Mouse (Mus musculus): ENCODE measurements around the gene Zfp429. TPM values are rescaled to one million over a fixed set of nuclear protein-coding genes. Genes with fewer than 3 reads are reported as not detected.
"Not testable (repeated sequence)": the region's sequence is repeated elsewhere in the genome, so short reads cannot be mapped to it uniquely, and the experiment has no call there.

Gene Zfp429
- not detected in 2 replicates for polyA plus RNA-seq (2012; ENCODE audit: insufficient read depth, insufficient read length, low replicate concordance, missing spikeins)

- 2% methylated on average over 16 of the region's 16 CpGs for WGBS
- not testable (repeated sequence) for H3K27ac ChIP-seq (ENCODE audit: insufficient read depth, low read depth, low read length)
Observed at GRCm38 (mm10) chr13:67399183-67399903, at the start of gene Zfp429. Zfp429 (minus strand) TSS chr13:67399819.

GRCm38 (mm10) chr13:67437095-67437494 is 37.5 kb upstream of the Zfp429 start:
- not testable (repeated sequence) for H3K4me1 ChIP-seq (ENCODE audit: control insufficient read depth, insufficient read depth, low read length); H3K4me3 ChIP-seq (ENCODE audit: insufficient read depth, low read depth, low read length); H3K27ac ChIP-seq (ENCODE audit: insufficient read depth, low read depth, low read length)
- WGBS = 76% methylated on average over 1 of the region's 3 CpGs

More at GRCm38 (mm10) chr13:67399183-67399903, at the start of gene Zfp429:
- H3K4me1 ChIP-seq (ENCODE audit: control insufficient read depth, insufficient read depth, low read length) = not testable (repeated sequence)
- 0 out of 2 replicates have a peak, but pooled peaks have one; percentile 23 for TF ChIP-seq POLR2A (IDR thresholded peaks at IDR 0.05; ENCODE audit: insufficient read depth, low read depth, low read length)
- H3K4me3 ChIP-seq (ENCODE audit: insufficient read depth, low read depth, low read length) = peak within 1 kb of the TSS; percentile 99

GRCm38 (mm10) chr13:67428116-67428515 is 28.5 kb upstream of the Zfp429 start:
- no peak overlapping the region for H3K27ac ChIP-seq (ENCODE audit: insufficient read depth, low read depth, low read length)
- H3K4me1 ChIP-seq (ENCODE audit: control insufficient read depth, insufficient read depth, low read length) = no peaks in the 10 kb centered on the region
- 42% methylated on average over 3 of the region's 3 CpGs for WGBS
- TF ChIP-seq POLR2A (IDR thresholded peaks at IDR 0.05; ENCODE audit: insufficient read depth, low read depth, low read length) (no peak), CTCF (IDR thresholded peaks at IDR 0.05; ENCODE audit: insufficient read depth, low read depth, low read length) (no peak)
- H3K4me3 ChIP-seq (ENCODE audit: insufficient read depth, low read depth, low read length) = no peak overlapping the region

- H3K4me1 ChIP-seq (ENCODE audit: control insufficient read depth, insufficient read depth, low read length); H3K4me3 ChIP-seq (ENCODE audit: insufficient read depth, low read depth, low read length); H3K27ac ChIP-seq (ENCODE audit: insufficient read depth, low read depth, low read length): not testable (repeated sequence)
Observed at GRCm38 (mm10) chr13:67425699-67426098, 26.1 kb upstream of the Zfp429 start.

- WGBS = 82% methylated on average over 2 of the region's 2 CpGs
Observed at GRCm38 (mm10) chr13:67422532-67422931, 22.9 kb upstream of the Zfp429 start.

GRCm38 (mm10) chr13:67421207-67421857 is 21.7 kb upstream of the Zfp429 start, which contains the start of gene Zfp459:
Zfp459 (minus strand) TSS chr13:67421418.
- TF ChIP-seq POLR2A (IDR thresholded peaks at IDR 0.05; ENCODE audit: insufficient read depth, low read depth, low read length) (no peak), CTCF (IDR thresholded peaks at IDR 0.05; ENCODE audit: insufficient read depth, low read depth, low read length) (no peak)
- H3K4me1 ChIP-seq (ENCODE audit: control insufficient read depth, insufficient read depth, low read length) = no peaks in the 10 kb centered on the region
- no peak within 1 kb of the TSS for H3K27ac ChIP-seq (ENCODE audit: insufficient read depth, low read depth, low read length)
- peak within 1 kb of the TSS; percentile 51 for H3K4me3 ChIP-seq (ENCODE audit: insufficient read depth, low read depth, low read length)
- 2% methylated on average over 22 of the region's 22 CpGs for WGBS

More at GRCm38 (mm10) chr13:67422532-67422931, 22.9 kb upstream of the Zfp429 start:
- not testable (repeated sequence) for H3K4me1 ChIP-seq (ENCODE audit: control insufficient read depth, insufficient read depth, low read length); H3K27ac ChIP-seq (ENCODE audit: insufficient read depth, low read depth, low read length); H3K4me3 ChIP-seq (ENCODE audit: insufficient read depth, low read depth, low read length)

- H3K4me1 ChIP-seq (ENCODE audit: control insufficient read depth, insufficient read depth, low read length) = no peaks in the 10 kb centered on the region
- 32% methylated on average over 11 of the region's 11 CpGs for WGBS
- TF ChIP-seq CTCF (IDR thresholded peaks at IDR 0.05; ENCODE audit: insufficient read depth, low read depth, low read length) (no peak), POLR2A (IDR thresholded peaks at IDR 0.05; ENCODE audit: insufficient read depth, low read depth, low read length) (no peak)
- H3K4me3 ChIP-seq (ENCODE audit: insufficient read depth, low read depth, low read length) = peak overlapping the region; percentile 51
- no peak overlapping the region for H3K27ac ChIP-seq (ENCODE audit: insufficient read depth, low read depth, low read length)
Observed at GRCm38 (mm10) chr13:67420558-67421206, 21.1 kb upstream of the Zfp429 start.

- no peak overlapping the region for H3K27ac ChIP-seq (ENCODE audit: insufficient read depth, low read depth, low read length)
- no peak overlapping the region for H3K4me3 ChIP-seq (ENCODE audit: insufficient read depth, low read depth, low read length)
- H3K4me1 ChIP-seq (ENCODE audit: control insufficient read depth, insufficient read depth, low read length) = no peaks in the 10 kb centered on the region
- 84% methylated on average over 3 of the region's 3 CpGs for WGBS
- TF ChIP-seq POLR2A (IDR thresholded peaks at IDR 0.05; ENCODE audit: insufficient read depth, low read depth, low read length) (no peak), CTCF (IDR thresholded peaks at IDR 0.05; ENCODE audit: insufficient read depth, low read depth, low read length) (no peak)
Observed at GRCm38 (mm10) chr13:67416811-67417210, 17.2 kb upstream of the Zfp429 start.

- no peak overlapping the region for H3K27ac ChIP-seq (ENCODE audit: insufficient read depth, low read depth, low read length)
- no peaks in the 10 kb centered on the region for H3K4me1 ChIP-seq (ENCODE audit: control insufficient read depth, insufficient read depth, low read length)
- no peak overlapping the region for H3K4me3 ChIP-seq (ENCODE audit: insufficient read depth, low read depth, low read length)
- 95% methylated on average over 6 of the region's 6 CpGs for WGBS
- no peak for TF ChIP-seq POLR2A (IDR thresholded peaks at IDR 0.05; ENCODE audit: insufficient read depth, low read depth, low read length)
- no peak for TF ChIP-seq CTCF (IDR thresholded peaks at IDR 0.05; ENCODE audit: insufficient read depth, low read depth, low read length)
Observed at GRCm38 (mm10) chr13:67415759-67416158, 16.1 kb upstream of the Zfp429 start.

GRCm38 (mm10) chr13:67413634-67414033 is 14.0 kb upstream of the Zfp429 start:
- H3K4me3 ChIP-seq (ENCODE audit: insufficient read depth, low read depth, low read length); H3K4me1 ChIP-seq (ENCODE audit: control insufficient read depth, insufficient read depth, low read length); H3K27ac ChIP-seq (ENCODE audit: insufficient read depth, low read depth, low read length): not testable (repeated sequence)
- 50% methylated on average over 3 of the region's 3 CpGs for WGBS

- not testable (repeated sequence) for H3K4me3 ChIP-seq (ENCODE audit: insufficient read depth, low read depth, low read length); H3K4me1 ChIP-seq (ENCODE audit: control insufficient read depth, insufficient read depth, low read length); H3K27ac ChIP-seq (ENCODE audit: insufficient read depth, low read depth, low read length)
- 57% methylated on average over 3 of the region's 3 CpGs for WGBS
Observed at GRCm38 (mm10) chr13:67376255-67376654, 23.4 kb downstream of the Zfp429 start.

GRCm38 (mm10) chr13:67375050-67375911 is 24.3 kb downstream of the Zfp429 start, which contains the start of the genes Gm28041 and Zfp456:
Gm28041 (minus strand) TSS chr13:67375733.
Zfp456 (minus strand) TSS chr13:67375810.
- H3K4me1 ChIP-seq (ENCODE audit: control insufficient read depth, insufficient read depth, low read length); H3K27ac ChIP-seq (ENCODE audit: insufficient read depth, low read depth, low read length): not testable (repeated sequence)
- H3K4me3 ChIP-seq (ENCODE audit: insufficient read depth, low read depth, low read length) = peak within 1 kb of the TSS; percentile 42
- whole genome bisulfite sequencing = 17% methylated on average over 13 of the region's 15 CpGs

Data from olfactory bulb, adult 2 months (tissue).